Mouse (Mus musculus) ES-E14 (cell line): ENCODE measurements around the gene Gm28041.

Experiments used
- CHD2 ChIP-seq: IDR thresholded peaks from 2 replicates; pipeline ENCODE4 v1.6.1; 2014; ENCODE audit warnings: mild to moderate bottlenecking, low read depth, low read length, inconsistent platforms
- HCFC1 ChIP-seq: IDR thresholded peaks from 2 replicates; pipeline ENCODE4 v1.6.1; 2012; ENCODE audit warnings: low read length, inconsistent platforms, borderline replicate concordance; ENCODE audit not compliant: insufficient read depth
- ZC3H11A ChIP-seq: IDR thresholded peaks from 2 replicates; pipeline ENCODE4 v1.6.1; 2012; ENCODE audit warnings: low read depth, mild to moderate bottlenecking, inconsistent platforms, low read length, borderline replicate concordance
- ZNF384 ChIP-seq: IDR thresholded peaks from 2 replicates; pipeline ENCODE4 v1.6.1; 2012; ENCODE audit warnings: low read depth, low read length, inconsistent platforms

GRCm38 (mm10) chr13:67421207-67421857, 45.8 kb upstream of the Gm28041 start, which contains the start of gene Zfp459:
- TF ChIP-seq HCFC1 (no peak), ZC3H11A (no peak), CHD2 (no peak), ZNF384 (no peak)
